Mouse (Mus musculus): ENCODE data around the gene Kif5c.

The Kif5c gene

GRCm38 (mm10) chr2:49621234-49621633 lies 2.1 kb downstream of the Kif5c start:
- DNase-seq (ENCODE audit: low spot score in 2 of 2), result no peak

- DNase-seq (ENCODE audit: low spot score in 2 of 2), result no peak
Measured at GRCm38 (mm10) chr2:49625581-49625980, 6.5 kb downstream of the Kif5c start.

GRCm38 (mm10) chr2:49627611-49628010 lies 8.5 kb downstream of the Kif5c start:
- DNase-seq (ENCODE audit: low spot score in 2 of 2), result no peak

- DNase-seq (ENCODE audit: low spot score in 2 of 2), result no peak
Measured at GRCm38 (mm10) chr2:49628094-49628705, 9.1 kb downstream of the Kif5c start.

GRCm38 (mm10) chr2:49629181-49629580 lies 10.1 kb downstream of the Kif5c start:
- DNase-seq (ENCODE audit: low spot score in 2 of 2), result no peak

GRCm38 (mm10) chr2:49630636-49631035 lies 11.5 kb downstream of the Kif5c start:
- DNase-seq (ENCODE audit: low spot score in 2 of 2), result no peak

GRCm38 (mm10) chr2:49633231-49633630 lies 14.1 kb downstream of the Kif5c start:
- no peak for DNase-seq (ENCODE audit: low spot score in 2 of 2)

GRCm38 (mm10) chr2:49642761-49643160 lies 23.7 kb downstream of the Kif5c start:
- no peak for DNase-seq (ENCODE audit: low spot score in 2 of 2)

GRCm38 (mm10) chr2:49643756-49644155 lies 24.7 kb downstream of the Kif5c start:
- DNase-seq (ENCODE audit: low spot score in 2 of 2), result no peak

GRCm38 (mm10) chr2:49647591-49647990 lies 28.5 kb downstream of the Kif5c start:
- DNase-seq (ENCODE audit: low spot score in 2 of 2), result no peak

GRCm38 (mm10) chr2:49648344-49648743 lies 29.2 kb downstream of the Kif5c start:
- no peak for DNase-seq (ENCODE audit: low spot score in 2 of 2)

- no peak for DNase-seq (ENCODE audit: low spot score in 2 of 2)
Measured at GRCm38 (mm10) chr2:49648806-49649205, 29.7 kb downstream of the Kif5c start.

- DNase-seq (ENCODE audit: low spot score in 2 of 2), result no peak
Measured at GRCm38 (mm10) chr2:49649211-49649610, 30.1 kb downstream of the Kif5c start.

GRCm38 (mm10) chr2:49651737-49652136 lies 32.6 kb downstream of the Kif5c start:
- no peak for DNase-seq (ENCODE audit: low spot score in 2 of 2)

- no peak for DNase-seq (ENCODE audit: low spot score in 2 of 2)
Measured at GRCm38 (mm10) chr2:49654606-49655005, 35.5 kb downstream of the Kif5c start.

- DNase-seq (ENCODE audit: low spot score in 2 of 2), result no peak
Measured at GRCm38 (mm10) chr2:49655195-49655873, 36.2 kb downstream of the Kif5c start.

- no peak for DNase-seq (ENCODE audit: low spot score in 2 of 2)
Measured at GRCm38 (mm10) chr2:49655874-49656195, 36.7 kb downstream of the Kif5c start.

GRCm38 (mm10) chr2:49656988-49657387 lies 37.9 kb downstream of the Kif5c start:
- no peak for DNase-seq (ENCODE audit: low spot score in 2 of 2)

- no peak for DNase-seq (ENCODE audit: low spot score in 2 of 2)
Measured at GRCm38 (mm10) chr2:49657666-49658065, 38.6 kb downstream of the Kif5c start.

- DNase-seq (ENCODE audit: low spot score in 2 of 2), result no peak
Measured at GRCm38 (mm10) chr2:49658988-49659387, 39.9 kb downstream of the Kif5c start.

GRCm38 (mm10) chr2:49659964-49660363 lies 40.9 kb downstream of the Kif5c start:
- no peak for DNase-seq (ENCODE audit: low spot score in 2 of 2)

- no peak for DNase-seq (ENCODE audit: low spot score in 2 of 2)
Measured at GRCm38 (mm10) chr2:49660375-49660923, 41.4 kb downstream of the Kif5c start.

- DNase-seq (ENCODE audit: low spot score in 2 of 2), result no peak
Measured at GRCm38 (mm10) chr2:49661348-49661747, 42.2 kb downstream of the Kif5c start.

Data from urinary bladder, adult 18-20 months (tissue).